Mouse (Mus musculus) cerebellum, postnatal 10 days (tissue): ENCODE measurements around the gene Fmnl1.

Experiments used
- DNase-seq, 2 experiments: peaks; one replicate each; pipeline ENCODE4 v3.0.0; 2021; ENCODE audit warnings: mixed read lengths in 2 of 2

Gene Fmnl1

DNA sequence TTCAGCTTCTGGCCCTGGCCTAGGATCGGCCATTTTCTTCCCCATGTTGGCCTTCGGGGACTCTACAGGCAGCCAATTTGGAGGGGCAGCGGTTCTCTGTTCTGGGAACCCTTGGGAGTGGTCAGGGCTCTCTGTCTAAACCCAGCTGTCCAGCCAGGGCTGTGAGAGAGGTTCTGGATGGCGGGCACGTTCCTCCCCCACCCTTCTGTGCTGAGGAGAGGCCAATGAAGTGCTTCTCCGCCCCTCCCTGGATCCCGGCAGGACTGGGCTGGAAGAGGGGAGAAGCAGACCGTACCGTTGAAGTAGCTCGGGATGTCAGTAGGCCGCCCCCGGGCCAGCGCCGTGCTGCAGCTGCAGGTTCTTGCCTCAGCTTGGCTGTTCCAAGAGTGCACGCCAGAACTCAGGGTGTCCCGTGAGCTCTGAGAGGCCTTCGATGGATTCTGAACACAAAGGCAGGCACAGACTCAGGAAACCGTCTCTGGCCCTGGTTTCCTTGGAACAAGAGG lies 53.1 kb downstream of the Fmnl1 start:
- no peak for DNase-seq

DNA sequence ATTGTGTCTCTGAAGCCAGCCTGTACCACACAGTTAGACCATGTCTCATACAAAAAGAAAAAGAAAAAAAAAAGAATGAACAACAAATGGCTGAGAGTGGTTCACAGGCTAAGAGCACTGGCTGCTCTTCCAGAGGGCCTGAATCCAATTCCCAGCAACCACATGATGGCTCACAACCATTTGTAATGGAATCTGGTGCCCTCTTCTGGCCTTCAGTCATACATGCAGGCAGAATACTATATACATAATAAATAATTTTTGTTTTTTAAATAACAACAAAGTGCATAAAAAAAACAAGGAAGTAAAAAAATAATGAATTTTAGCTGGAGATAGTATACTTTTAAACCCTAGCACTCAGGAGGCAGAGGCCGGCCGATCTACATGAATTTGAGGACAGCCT lies 58.7 kb downstream of the Fmnl1 start:
- DNase-seq, result no peak

DNA sequence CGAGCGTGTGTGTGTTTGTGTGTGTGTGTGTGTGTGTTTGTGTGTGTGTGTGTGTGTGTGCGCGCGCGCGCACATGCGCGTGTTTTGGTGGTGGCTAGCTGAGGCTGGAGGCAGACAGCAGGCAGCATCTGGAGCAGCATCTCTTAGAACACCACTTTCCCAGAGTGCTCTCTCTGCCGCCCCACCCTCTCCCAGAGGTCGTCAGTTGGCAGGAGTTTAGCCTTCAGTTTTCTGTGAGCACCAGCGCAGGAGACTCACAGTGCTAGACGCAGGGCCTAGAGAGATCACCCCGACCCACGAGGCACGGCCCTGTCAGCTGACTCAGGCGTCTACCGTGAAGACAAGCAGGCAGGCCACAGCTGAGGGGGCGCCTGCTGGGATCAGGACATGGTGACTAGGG lies 59.7 kb downstream of the Fmnl1 start:
- DNase-seq, result no peak

DNA sequence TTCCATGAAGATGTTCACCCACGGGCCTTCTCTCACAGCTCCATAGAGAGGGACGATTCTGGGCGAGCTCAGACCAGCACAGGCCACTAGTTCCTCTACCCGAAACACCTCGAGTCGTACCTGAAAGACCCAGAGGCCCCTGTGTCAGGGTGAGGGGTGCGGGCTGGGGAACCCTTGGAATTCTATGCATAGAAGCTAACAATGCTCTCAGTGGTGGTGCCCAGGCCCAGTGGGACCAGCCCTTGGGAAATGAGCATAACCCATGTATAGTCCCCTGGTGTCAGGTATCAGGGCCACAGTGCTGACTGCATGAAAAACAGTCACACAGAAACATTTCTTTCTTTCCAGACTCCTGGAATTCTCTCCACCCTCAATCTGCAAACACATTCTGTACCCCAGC lies 60.5 kb downstream of the Fmnl1 start:
- DNase-seq, result no peak

DNA sequence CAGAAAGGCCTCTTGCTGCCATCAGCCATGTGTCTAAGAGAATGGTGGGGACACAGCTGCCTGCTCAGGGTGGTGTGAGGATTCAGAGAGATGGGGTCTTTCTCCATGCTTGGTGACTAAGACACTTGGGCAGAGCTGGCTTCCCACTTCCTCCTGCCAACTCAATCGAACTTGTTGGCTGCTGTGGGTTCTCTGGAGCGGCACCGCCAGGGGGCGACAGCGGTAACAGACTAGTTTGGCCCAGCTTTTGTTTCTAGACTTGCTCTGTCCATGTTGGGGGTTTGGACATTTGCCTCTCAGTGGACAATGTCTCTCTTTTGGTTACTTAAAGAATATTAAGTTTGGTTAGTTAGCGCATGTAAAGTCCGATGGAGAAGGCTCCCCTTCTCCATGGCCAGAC lies 62.1 kb downstream of the Fmnl1 start:
- DNase-seq, result peak; percentile 93 to 95

DNA sequence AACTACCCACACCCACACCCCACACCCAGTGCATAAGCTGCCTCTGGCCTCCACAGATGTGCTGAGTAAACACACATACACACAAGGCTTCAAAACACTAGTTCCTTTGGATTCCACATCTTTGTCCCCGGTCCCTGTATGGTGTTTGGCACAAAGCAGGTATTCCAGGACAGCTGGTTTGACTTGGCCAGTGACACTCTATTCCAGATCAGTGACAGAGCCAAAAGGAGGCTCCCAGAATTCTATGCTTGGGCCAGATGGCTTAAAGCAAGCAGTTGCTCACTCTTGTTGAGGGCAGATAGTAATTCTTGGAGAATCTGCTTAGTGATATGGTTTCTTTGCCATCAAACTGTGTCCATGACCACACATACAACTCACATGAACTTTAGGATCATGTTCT lies 63.5 kb downstream of the Fmnl1 start:
- DNase-seq, result peak; percentile 64 to 68

DNA sequence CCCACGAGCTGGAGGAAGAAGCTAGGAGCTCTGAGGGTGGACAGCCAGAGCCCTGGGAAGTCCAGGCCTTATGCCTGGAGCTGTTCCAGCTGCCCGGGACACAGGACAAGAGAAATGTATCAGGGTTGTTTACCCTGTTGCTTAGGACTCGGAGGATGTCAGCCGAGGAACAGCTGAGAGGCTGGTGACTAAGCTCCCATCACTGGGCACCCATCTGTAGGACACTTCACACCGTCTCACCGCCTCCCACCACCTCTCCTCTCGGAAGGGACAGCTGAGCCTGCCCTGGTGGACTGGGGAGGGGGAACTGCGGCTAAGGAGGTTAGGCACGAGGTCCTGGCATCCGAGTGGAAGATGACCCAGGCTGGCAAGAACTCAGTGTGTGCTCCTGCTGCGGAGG lies 64.8 kb downstream of the Fmnl1 start:
- DNase-seq, result peak; percentile 60

DNA sequence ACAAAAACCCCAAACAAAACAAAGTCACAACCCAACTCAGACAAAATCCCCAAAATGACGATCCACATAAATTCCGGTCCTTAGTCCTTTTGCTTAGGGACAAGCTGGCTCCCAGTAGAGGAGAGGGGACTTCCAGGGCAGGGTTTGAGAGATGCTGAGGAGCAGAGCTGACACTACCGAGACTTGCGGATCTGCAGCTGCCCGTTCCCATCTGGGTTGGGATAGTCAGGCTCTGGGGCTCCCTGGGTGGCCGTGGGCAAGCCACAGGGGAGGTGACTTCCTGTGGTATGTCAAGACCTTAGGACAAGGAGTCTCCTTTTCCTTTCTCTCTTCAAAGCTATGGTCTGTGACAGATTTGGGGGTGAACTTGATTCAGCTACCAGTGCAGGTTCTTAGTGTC lies 65.5 kb downstream of the Fmnl1 start:
- no peak for DNase-seq

DNA sequence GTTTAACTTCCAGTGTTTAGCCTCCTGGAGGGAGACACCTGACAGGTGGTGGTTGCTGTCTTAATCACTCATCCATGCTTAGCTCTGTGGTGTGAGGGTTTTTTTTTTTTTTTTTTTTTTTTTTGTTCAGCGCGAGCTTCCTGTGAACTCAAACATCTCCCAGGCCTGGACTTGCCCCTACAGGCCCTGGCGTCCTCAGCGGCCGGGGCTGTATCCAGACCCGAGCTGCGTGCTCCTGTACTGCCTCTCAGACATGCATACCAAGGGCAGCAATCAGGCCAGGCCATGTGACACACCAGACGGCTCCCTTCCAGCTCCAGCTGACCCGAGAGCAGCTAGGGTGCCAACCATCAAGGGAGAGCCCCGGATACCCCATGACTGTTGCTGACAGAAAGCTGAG lies 66.0 kb downstream of the Fmnl1 start:
- peak in 1 of 2 experiments; percentile 62 for DNase-seq

DNA sequence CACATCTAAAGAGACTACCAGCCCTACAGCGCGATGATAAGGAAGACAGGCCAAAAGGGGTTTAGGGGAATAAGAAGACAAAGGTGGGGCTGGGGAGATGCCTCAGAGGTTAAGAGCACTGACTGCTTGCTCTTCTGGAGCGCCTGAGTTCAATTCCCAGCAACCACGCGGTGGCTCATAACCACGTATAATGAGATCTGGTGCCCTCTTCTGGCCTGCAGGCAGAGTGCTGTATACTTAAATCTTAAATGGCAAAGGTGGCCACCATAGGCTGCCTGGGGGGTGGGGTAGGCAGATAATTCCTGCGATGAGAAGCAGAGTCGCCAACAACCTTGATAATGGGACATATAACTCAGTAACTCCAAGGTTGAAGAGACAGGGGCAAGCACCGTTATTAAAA lies 66.8 kb downstream of the Fmnl1 start:
- no peak for DNase-seq

DNA sequence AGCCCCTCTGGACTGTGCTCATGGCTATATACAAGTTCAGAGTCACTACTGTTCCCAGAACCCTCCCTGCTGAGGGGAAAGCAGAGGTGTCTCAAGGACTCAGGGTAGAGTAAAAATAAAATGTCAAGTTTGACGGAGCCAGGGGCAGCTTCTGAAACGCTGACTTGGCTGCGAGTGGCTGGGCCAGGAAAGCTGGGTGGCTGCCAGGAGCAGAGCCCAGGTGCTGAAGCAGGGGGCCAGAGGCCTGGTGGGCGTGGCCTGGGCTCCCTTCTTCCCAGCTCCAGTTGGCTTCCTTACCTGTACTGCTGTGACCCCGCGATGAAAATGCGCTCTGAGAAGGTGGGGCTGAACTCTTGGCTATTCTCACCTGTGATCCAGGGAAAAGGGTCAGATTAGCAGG lies 69.8 kb downstream of the Fmnl1 start:
- peak; percentile 57 to 62 for DNase-seq

DNA sequence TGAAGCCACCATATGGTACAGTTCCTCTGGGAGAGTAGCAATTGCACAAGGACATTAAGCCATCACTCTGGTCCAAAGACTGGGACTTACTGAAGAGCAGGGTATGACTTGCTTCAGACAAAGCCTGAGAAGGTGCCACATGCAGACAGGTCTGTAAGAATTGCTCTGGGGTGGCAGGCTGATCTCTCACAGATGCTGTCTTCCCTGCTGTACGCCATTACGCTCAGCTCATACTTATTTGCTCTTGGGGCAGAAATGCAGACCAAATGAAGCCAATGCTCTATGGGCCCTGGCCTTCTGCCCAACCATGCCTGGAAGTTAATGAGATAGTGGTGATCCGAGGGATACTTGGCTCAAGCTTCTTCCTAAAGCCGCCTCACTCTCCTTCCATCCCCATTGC lies 73.9 kb downstream of the Fmnl1 start:
- DNase-seq, result peak; percentile 87 to 93

DNA sequence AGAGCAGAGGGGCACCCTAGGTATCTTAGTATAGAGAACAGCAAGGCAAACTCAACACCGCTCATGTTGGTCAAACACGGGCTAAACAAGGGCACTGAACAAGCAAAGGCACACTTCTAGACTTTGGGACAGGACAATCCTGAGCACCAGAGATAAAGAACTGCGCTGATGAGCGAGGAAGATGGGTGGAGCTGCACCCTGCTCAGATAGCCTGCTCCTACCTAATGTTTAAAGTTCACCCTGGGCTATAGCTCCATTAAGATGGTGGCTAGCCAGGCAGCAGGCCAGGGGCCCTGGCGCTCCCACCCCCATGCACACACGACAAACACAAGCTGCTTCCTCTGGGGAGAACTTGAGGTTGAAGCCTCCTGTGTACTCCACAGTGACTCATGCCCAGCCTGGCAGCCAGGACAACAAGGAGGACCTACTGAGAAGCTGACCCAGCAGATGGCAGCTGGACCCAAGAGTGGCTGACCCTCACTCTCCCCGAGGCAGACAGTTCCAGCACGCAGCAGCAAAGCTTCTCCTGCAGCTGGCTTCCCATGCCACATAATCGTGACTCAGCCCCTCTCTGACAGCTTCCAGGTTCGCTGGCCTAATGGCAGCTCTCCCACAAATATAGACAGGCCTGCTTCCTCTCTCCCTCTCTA lies 75.3 kb downstream of the Fmnl1 start:
- peak; percentile 60 to 66 for DNase-seq

DNA sequence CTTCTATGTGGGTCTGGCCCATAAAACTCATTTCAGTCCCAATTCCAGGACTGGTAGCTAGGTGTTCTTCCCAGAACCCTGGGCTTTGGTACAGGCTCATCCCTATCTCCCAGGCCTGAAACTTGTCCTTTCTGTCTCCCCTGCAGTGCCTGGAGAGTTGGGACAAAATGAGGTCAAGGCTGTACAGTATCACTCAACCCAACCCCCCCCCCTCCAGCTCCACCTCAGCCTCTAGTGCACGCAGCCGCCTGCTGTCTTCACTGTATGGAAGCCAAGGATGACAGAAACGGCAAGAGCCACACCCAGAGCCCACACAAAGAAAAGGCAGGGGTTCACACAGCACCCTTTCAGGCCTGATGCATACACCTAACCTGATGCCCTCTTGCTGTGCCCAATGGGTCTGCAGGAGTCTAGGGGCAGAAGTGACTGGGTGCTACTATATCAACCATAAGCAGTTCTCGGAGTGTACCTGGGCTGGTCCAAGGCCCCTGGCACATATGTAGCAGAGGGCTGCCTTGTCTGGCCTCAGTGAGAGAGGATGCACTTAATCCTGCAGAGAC lies 75.9 kb downstream of the Fmnl1 start:
- peak in 1 of 2 experiments; percentile 28 for DNase-seq

DNA sequence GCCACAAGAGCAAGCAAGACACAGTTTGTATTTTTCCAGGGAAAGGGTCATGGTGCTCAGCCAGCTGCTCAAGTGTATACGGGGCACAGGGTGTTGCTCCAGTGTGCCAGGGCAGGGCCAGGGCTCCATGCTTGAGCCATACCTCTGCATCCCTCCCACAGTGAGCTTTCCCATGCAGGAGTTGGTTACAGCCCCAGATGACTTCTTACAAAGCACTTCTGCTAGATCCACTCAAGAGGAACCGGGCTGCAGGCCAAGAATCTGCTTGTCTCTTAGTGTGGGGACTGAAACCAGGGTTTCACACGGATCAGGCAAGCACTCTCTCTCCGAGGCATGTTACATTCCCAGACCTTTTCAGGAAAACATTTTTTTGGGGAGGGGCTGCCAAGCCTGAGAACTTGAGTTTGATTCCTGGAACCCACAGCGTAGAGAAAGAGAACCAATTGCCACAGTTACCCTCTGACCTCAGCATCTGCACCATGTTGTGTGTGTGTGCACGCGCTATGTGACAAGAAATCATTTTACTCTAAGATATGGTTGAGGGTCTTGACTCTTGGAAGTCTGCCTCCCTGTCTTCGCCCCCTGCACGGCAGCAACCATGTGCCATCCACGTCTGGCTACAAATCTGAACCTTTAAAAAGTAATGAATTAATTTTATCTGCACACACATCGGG lies 76.7 kb downstream of the Fmnl1 start:
- DNase-seq, result peak; percentile 85 to 88
